Mouse (Mus musculus): ENCODE data around the gene Dntt. TPM values are rescaled to one million over a fixed set of nuclear protein-coding genes. Genes with fewer than 3 reads are reported as not detected.
A peak's percentile ranks its signal among the peaks of the same experiment; 100 is the strongest.

Gene Dntt
- polyA plus RNA-seq, 1 experiment from 2014 or later: not detected

- Histone ChIP-seq H3K27ac (no peak overlapping the region), H3K4me1 (0 out of 2 replicates have a peak, but pooled peaks cover 3% of the 10 kb centered on the region), H3K9ac (no peak overlapping the region), H3K36me3 (no peaks in the 10 kb centered on the region), H3K4me3 (no peak overlapping the region), H3K9me3 (no peaks in the 10 kb centered on the region), H3K27me3 (peaks cover 15% of the 10 kb centered on the region), H3K4me2 (replicated peaks) (no peak overlapping the region)
- WGBS: 90% methylated on average over 14 of the region's 14 CpGs
- no peak for ATAC-seq (ENCODE audit: low FRiP score, low read depth)
Observed at GRCm38 (mm10) chr19:41083646-41084045, 54.6 kb downstream of the Dntt start.

GRCm38 (mm10) chr19:41086289-41086688, 57.2 kb downstream of the Dntt start:
- Histone ChIP-seq H3K36me3 (no peaks in the 10 kb centered on the region), H3K9me3 (no peaks in the 10 kb centered on the region), H3K27me3 (peaks cover 25% of the 10 kb centered on the region), H3K4me2 (replicated peaks) (no peak overlapping the region), H3K27ac (no peak overlapping the region), H3K4me1 (0 out of 2 replicates have a peak, but pooled peaks cover 3% of the 10 kb centered on the region), H3K9ac (no peak overlapping the region), H3K4me3 (no peak overlapping the region)
- 90% methylated on average over 6 of the region's 6 CpGs for WGBS
- no peak for ATAC-seq (ENCODE audit: low FRiP score, low read depth)

GRCm38 (mm10) chr19:41086700-41087099, 57.6 kb downstream of the Dntt start:
- Histone ChIP-seq H3K4me3 (no peak overlapping the region), H3K9me3 (no peaks in the 10 kb centered on the region), H3K27ac (no peak overlapping the region), H3K27me3 (peaks cover 25% of the 10 kb centered on the region), H3K36me3 (no peaks in the 10 kb centered on the region), H3K9ac (no peak overlapping the region), H3K4me2 (replicated peaks) (no peak overlapping the region), H3K4me1 (0 out of 2 replicates have a peak, but pooled peaks cover 3% of the 10 kb centered on the region)
- 8% methylated on average over 2 of the region's 2 CpGs for WGBS
- ATAC-seq (ENCODE audit: low FRiP score, low read depth): 0 out of 2 replicates have a peak, but pooled peaks have one; percentile 43

- Histone ChIP-seq H3K4me1 (0 out of 2 replicates have a peak, but pooled peaks cover 3% of the 10 kb centered on the region), H3K36me3 (no peaks in the 10 kb centered on the region), H3K9ac (no peak overlapping the region), H3K9me3 (no peaks in the 10 kb centered on the region), H3K27ac (no peak overlapping the region), H3K4me2 (replicated peaks) (0 out of 2 replicates have a peak overlapping the region, but pooled peaks have one; percentile 38), H3K4me3 (no peak overlapping the region), H3K27me3 (peaks cover 25% of the 10 kb centered on the region)
- 31% methylated on average over 4 of the region's 4 CpGs for WGBS
- ATAC-seq (ENCODE audit: low FRiP score, low read depth): no peak
Observed at GRCm38 (mm10) chr19:41087901-41088300, 58.8 kb downstream of the Dntt start.

GRCm38 (mm10) chr19:41088491-41088890, 59.4 kb downstream of the Dntt start:
- Histone ChIP-seq H3K9ac (no peak overlapping the region), H3K27me3 (peaks cover 25% of the 10 kb centered on the region), H3K4me1 (0 out of 2 replicates have a peak, but pooled peaks cover 3% of the 10 kb centered on the region), H3K4me3 (no peak overlapping the region), H3K36me3 (no peaks in the 10 kb centered on the region), H3K4me2 (replicated peaks) (peak overlapping the region; percentile 38), H3K9me3 (no peaks in the 10 kb centered on the region), H3K27ac (no peak overlapping the region)
- WGBS: 45% methylated on average over 18 of the region's 18 CpGs
- ATAC-seq (ENCODE audit: low FRiP score, low read depth): no peak

- ATAC-seq (ENCODE audit: low FRiP score, low read depth): no peak
- Histone ChIP-seq H3K27ac (no peak overlapping the region), H3K9me3 (no peaks in the 10 kb centered on the region), H3K9ac (no peak overlapping the region), H3K36me3 (no peaks in the 10 kb centered on the region), H3K27me3 (peaks cover 25% of the 10 kb centered on the region), H3K4me1 (0 out of 2 replicates have a peak, but pooled peaks cover 3% of the 10 kb centered on the region), H3K4me3 (no peak overlapping the region), H3K4me2 (replicated peaks) (no peak overlapping the region)
- 13% methylated on average over 5 of the region's 5 CpGs for WGBS
Observed at GRCm38 (mm10) chr19:41089833-41090232, 60.8 kb downstream of the Dntt start.

GRCm38 (mm10) chr19:41091901-41092300, 62.8 kb downstream of the Dntt start:
- 84% methylated on average over 2 of the region's 2 CpGs for WGBS
- H3K4me2 ChIP-seq (replicated peaks): no peak overlapping the region
- H3K9me3 ChIP-seq: no peaks in the 10 kb centered on the region
- no peak overlapping the region for H3K27ac ChIP-seq
- no peak overlapping the region for H3K4me3 ChIP-seq
- H3K27me3 ChIP-seq: peaks cover 25% of the 10 kb centered on the region
- H3K4me1 ChIP-seq: 0 out of 2 replicates have a peak, but pooled peaks cover 3% of the 10 kb centered on the region
- H3K9ac ChIP-seq: no peak overlapping the region
- ATAC-seq (ENCODE audit: low FRiP score, low read depth): no peak
- H3K36me3 ChIP-seq: no peaks in the 10 kb centered on the region

- WGBS: 71% methylated on average over 4 of the region's 4 CpGs
- no peak overlapping the region for H3K27ac ChIP-seq
- H3K36me3 ChIP-seq: no peaks in the 10 kb centered on the region
- H3K4me3 ChIP-seq: no peak overlapping the region
- no peaks in the 10 kb centered on the region for H3K9me3 ChIP-seq
- no peak for ATAC-seq (ENCODE audit: low FRiP score, low read depth)
- H3K4me1 ChIP-seq: no peaks in the 10 kb centered on the region
- no peak overlapping the region for H3K9ac ChIP-seq
- no peak overlapping the region for H3K4me2 ChIP-seq (replicated peaks)
- no peaks in the 10 kb centered on the region for H3K27me3 ChIP-seq
Observed at GRCm38 (mm10) chr19:41097038-41097437, 68.0 kb downstream of the Dntt start.

GRCm38 (mm10) chr19:41100863-41101262, 71.8 kb downstream of the Dntt start:
- Histone ChIP-seq H3K4me3 (no peak overlapping the region), H3K9ac (no peak overlapping the region), H3K27me3 (no peaks in the 10 kb centered on the region), H3K9me3 (no peaks in the 10 kb centered on the region), H3K4me1 (no peaks in the 10 kb centered on the region), H3K27ac (no peak overlapping the region), H3K36me3 (no peaks in the 10 kb centered on the region), H3K4me2 (replicated peaks) (no peak overlapping the region)
- 93% methylated on average over 7 of the region's 7 CpGs for WGBS
- ATAC-seq (ENCODE audit: low FRiP score, low read depth): no peak

GRCm38 (mm10) chr19:41101390-41101789, 72.3 kb downstream of the Dntt start:
- H3K36me3 ChIP-seq: no peaks in the 10 kb centered on the region
- 85% methylated on average over 8 of the region's 8 CpGs for WGBS
- no peak overlapping the region for H3K27ac ChIP-seq
- H3K4me1 ChIP-seq: no peaks in the 10 kb centered on the region
- H3K4me3 ChIP-seq: no peak overlapping the region
- no peak overlapping the region for H3K9ac ChIP-seq
- no peak for ATAC-seq (ENCODE audit: low FRiP score, low read depth)
- H3K27me3 ChIP-seq: no peaks in the 10 kb centered on the region; the same call in 1 of the 2 replicates
- no peak overlapping the region for H3K4me2 ChIP-seq (replicated peaks)
- no peaks in the 10 kb centered on the region for H3K9me3 ChIP-seq

- no peak overlapping the region for H3K4me2 ChIP-seq (replicated peaks)
- no peak overlapping the region for H3K9ac ChIP-seq
- no peak overlapping the region for H3K4me3 ChIP-seq
- ATAC-seq (ENCODE audit: low FRiP score, low read depth): 0 out of 2 replicates have a peak, but pooled peaks have one; percentile 25
- no peaks in the 10 kb centered on the region for H3K36me3 ChIP-seq
- no peaks in the 10 kb centered on the region for H3K9me3 ChIP-seq
- H3K27ac ChIP-seq: no peak overlapping the region
- H3K27me3 ChIP-seq: no peaks in the 10 kb centered on the region; the same call in 1 of the 2 replicates
- H3K4me1 ChIP-seq: peaks cover 16% of the 10 kb centered on the region
- 44% methylated on average over 8 of the region's 8 CpGs for WGBS
Observed at GRCm38 (mm10) chr19:41104922-41105321, 75.8 kb downstream of the Dntt start.

GRCm38 (mm10) chr19:41107530-41107929, 78.5 kb downstream of the Dntt start:
- no peak overlapping the region for H3K27ac ChIP-seq
- peaks cover 21% of the 10 kb centered on the region for H3K4me1 ChIP-seq
- H3K9ac ChIP-seq: no peak overlapping the region
- H3K4me2 ChIP-seq (replicated peaks): no peak overlapping the region
- 35% methylated on average over 8 of the region's 8 CpGs for WGBS
- peaks cover 4% of the 10 kb centered on the region; the same call in 1 of the 2 replicates for H3K27me3 ChIP-seq
- H3K4me3 ChIP-seq: no peak overlapping the region
- no peaks in the 10 kb centered on the region for H3K36me3 ChIP-seq
- ATAC-seq (ENCODE audit: low FRiP score, low read depth): peak; percentile 39
- H3K9me3 ChIP-seq: no peaks in the 10 kb centered on the region

- H3K27me3 ChIP-seq: peaks cover 4% of the 10 kb centered on the region; the same call in 1 of the 2 replicates
- WGBS: 87% methylated on average over 7 of the region's 7 CpGs
- H3K36me3 ChIP-seq: no peaks in the 10 kb centered on the region
- H3K4me3 ChIP-seq: no peak overlapping the region
- H3K27ac ChIP-seq: no peak overlapping the region
- no peak for ATAC-seq (ENCODE audit: low FRiP score, low read depth)
- no peaks in the 10 kb centered on the region for H3K9me3 ChIP-seq
- no peak overlapping the region for H3K4me2 ChIP-seq (replicated peaks)
- no peak overlapping the region for H3K9ac ChIP-seq
- peaks cover 26% of the 10 kb centered on the region for H3K4me1 ChIP-seq
Observed at GRCm38 (mm10) chr19:41108666-41109065, 79.6 kb downstream of the Dntt start.

Measured in limb, embryonic 13.5 days (tissue).